Mouse (Mus musculus) hindbrain, embryonic 12.5 days (tissue): ENCODE measurements at regions not wholly inside any gene's neighbourhood (a gene's known extent, or its start where the extent isn't known, plus 50 kb on each side); places are given as distances from the start of the nearest gene placed in this dataset.

ENCODE experiments used
- ATAC-seq: fragments of 200-750 bp; cut with Nextera tagmentation; 2 replicates; pipeline ENCODE4 v1.8.0; 2017; ENCODE audit warnings: moderate TSS enrichment; ENCODE audit not compliant: low FRiP score
- H3K27ac ChIP-seq: fragments of 300-500 bp; sonication (generic); 2 replicates; pipeline ENCODE4 v1.5.1; 2016; ENCODE audit warnings: mild to moderate bottlenecking
- H3K27me3 ChIP-seq: fragments of 300-500 bp; sonication (generic); 2 replicates; pipeline ENCODE4 v1.6.1; 2016; ENCODE audit warnings: mild to moderate bottlenecking
- H3K36me3 ChIP-seq: fragments of 300-500 bp; sonication (generic); 2 replicates; pipeline ENCODE4 v1.6.1; 2016; ENCODE audit warnings: mild to moderate bottlenecking
- H3K4me1 ChIP-seq: fragments of 300-500 bp; sonication (generic); 2 replicates; pipeline ENCODE4 v1.6.1; 2016
- H3K4me2 ChIP-seq: fragments of 300-500 bp; sonication (generic); replicated peaks from 2 replicates; pipeline ENCODE4 v1.6.1; 2016; ENCODE audit warnings: mild to moderate bottlenecking
- H3K4me3 ChIP-seq: fragments of 300-500 bp; sonication (generic); 2 replicates; pipeline ENCODE4 v1.5.1; 2016; ENCODE audit warnings: mild to moderate bottlenecking
- H3K9ac ChIP-seq: fragments of 300-500 bp; sonication (generic); 2 replicates; pipeline ENCODE4 v1.6.1; 2016; ENCODE audit warnings: mild to moderate bottlenecking, moderate library complexity
- H3K9me3 ChIP-seq: fragments of 300-500 bp; sonication (generic); replicated peaks from 2 replicates; pipeline ENCODE4 v1.6.1; 2016; ENCODE audit warnings: mild to moderate bottlenecking
- WGBS: fragments of 180-500 bp; shearing (Covaris S2); methylation state at CpG from one replicate; pipeline ENCODE4 v1.1.7; 2016; 5-methylcytosine and 5-hydroxymethylcytosine counted together

DNA sequence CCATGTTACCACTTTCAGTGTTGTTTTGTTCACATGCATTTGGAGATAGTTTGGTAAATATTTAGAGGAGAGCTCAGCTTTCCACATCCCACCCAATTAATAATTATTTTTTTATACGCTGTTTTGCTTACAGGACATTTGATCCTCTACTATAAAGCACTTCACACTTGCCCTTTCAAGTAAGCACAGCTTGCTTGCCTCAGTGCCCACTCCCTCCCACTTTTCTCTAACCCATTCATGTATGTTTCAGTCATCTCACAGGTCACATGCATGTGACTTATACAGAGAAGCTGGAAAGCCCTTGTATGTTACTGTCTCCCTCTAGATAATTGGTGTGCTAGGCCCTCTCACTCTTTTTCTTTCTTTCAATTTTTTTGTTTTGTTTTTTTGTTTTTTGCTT, 252.0 kb downstream of the Tfec start:
- Histone ChIP-seq H3K4me3 (no peak overlapping the region), H3K4me1 (no peaks in the 10 kb centered on the region), H3K9me3 (no peaks in the 10 kb centered on the region), H3K9ac (no peak overlapping the region), H3K36me3 (no peaks in the 10 kb centered on the region), H3K4me2 (no peak overlapping the region), H3K27ac (no peak overlapping the region), H3K27me3 (no peaks in the 10 kb centered on the region)
- no peak for ATAC-seq
- WGBS = 95% methylated on average over 1 of the region's 1 CpGs

DNA sequence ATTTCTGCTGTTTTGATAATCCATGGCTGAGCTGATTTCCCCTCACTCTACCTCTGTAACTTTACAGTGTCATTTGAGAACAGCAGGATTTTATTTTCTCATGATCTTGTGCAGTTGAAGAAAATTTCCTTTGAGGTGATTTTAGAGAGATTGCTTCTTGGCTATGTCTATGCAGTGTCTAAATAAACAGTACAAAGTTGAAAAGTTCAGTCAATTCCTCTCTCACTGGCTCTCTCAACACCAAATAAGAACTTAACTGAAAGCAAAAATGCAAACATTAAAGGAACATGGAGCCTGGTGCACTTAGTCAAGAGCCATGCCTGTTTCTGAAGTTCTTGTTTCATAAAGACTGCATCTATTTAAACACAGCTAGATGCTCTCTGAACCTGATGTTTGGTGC, 254.7 kb downstream of the Tfec start:
- Histone ChIP-seq H3K4me2 (no peak overlapping the region), H3K27ac (no peak overlapping the region), H3K36me3 (no peaks in the 10 kb centered on the region), H3K9me3 (no peaks in the 10 kb centered on the region), H3K4me3 (no peak overlapping the region), H3K4me1 (no peaks in the 10 kb centered on the region), H3K9ac (no peak overlapping the region), H3K27me3 (no peaks in the 10 kb centered on the region)
- no peak for ATAC-seq

DNA sequence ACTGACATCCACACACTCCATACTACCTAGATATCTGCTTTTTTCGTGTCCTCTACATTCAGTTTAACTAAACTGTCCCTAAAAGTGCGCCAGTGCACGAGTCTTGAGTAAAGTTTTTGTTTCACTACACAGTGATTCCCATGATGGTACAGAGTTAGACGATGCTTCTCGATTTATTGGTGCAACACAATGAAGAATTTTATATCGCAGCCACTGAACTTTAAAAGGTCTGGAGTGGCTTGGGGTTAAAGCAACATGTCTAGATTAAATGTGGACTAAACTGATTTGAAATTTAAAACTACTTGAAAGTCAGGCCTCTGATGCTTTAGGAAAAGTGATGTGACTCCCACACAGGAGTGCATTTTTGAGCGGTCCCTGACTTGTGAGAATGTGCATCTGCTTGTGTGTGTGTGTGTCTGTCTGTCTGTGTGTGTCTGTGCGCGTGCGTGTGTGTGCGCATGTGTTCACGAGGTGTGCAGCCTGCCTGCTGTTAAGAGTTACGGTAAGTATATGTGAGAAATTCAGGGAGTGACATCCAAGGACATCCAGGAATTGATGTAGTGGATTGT, 261.4 kb downstream of the Tfec start:
- Histone ChIP-seq H3K4me3 (no peak overlapping the region), H3K9ac (no peak overlapping the region), H3K27ac (no peak overlapping the region), H3K4me2 (no peak overlapping the region), H3K4me1 (0 out of 2 replicates have a peak, but pooled peaks cover 2% of the 10 kb centered on the region), H3K27me3 (no peaks in the 10 kb centered on the region), H3K36me3 (no peaks in the 10 kb centered on the region), H3K9me3 (no peaks in the 10 kb centered on the region)
- ATAC-seq = no peak
- WGBS = 86% methylated on average over 13 of the region's 13 CpGs

DNA sequence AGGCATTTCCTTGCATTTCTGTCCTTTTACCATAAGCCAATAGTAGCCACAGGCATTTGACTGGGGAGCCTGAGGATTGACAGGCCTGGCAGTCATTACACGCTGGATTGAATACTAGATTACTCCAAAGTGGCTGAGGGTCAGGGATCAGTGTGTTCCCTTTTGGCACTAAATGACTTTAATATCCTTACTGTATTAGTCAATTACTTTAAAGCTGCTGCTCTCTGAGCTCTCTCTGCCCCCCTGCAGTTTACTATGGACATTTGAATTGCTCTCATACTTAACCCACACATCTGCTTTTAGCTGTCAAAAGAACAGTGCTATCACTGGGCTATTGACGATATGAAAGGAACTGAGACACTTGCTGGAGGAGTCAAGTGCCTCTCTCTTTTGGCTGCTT, 262.1 kb downstream of the Tfec start:
- Histone ChIP-seq H3K36me3 (no peaks in the 10 kb centered on the region), H3K9ac (no peak overlapping the region), H3K4me1 (0 out of 2 replicates have a peak, but pooled peaks cover 2% of the 10 kb centered on the region), H3K4me3 (no peak overlapping the region), H3K9me3 (no peaks in the 10 kb centered on the region), H3K27me3 (no peaks in the 10 kb centered on the region), H3K4me2 (no peak overlapping the region), H3K27ac (no peak overlapping the region)
- ATAC-seq = peak; percentile 85
- WGBS = 26% methylated on average over 2 of the region's 2 CpGs

DNA sequence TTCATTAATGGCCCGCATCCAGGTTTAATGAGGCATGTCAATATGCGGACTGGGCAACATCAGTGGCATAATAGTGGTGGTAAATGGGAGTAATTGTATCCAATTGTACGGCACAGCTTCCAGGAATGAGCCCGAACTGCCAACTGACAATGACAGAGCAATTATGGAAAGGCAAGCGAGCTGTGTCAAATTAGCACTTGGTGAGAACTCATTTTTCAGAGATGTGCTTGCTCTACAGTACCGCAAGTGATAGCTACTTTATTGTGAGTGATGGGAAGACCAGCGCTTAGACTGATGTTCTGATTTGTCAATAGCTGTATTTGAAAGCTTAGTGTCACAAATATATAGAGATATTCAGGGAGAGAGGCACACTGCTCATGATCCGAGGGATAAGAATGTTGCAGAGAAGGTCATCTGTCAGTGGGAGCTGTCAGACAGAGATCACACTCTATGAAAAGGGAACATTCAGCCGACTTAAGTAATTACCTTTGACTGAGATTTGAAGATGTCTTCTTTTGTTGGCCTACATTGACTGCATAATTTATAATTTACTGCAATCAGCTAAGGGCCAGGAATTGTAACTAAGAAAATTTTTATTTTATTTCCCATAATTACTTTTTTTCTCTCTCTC, 290.7 kb downstream of the Tfec start:
- Histone ChIP-seq H3K4me2 (no peak overlapping the region), H3K36me3 (no peaks in the 10 kb centered on the region), H3K27ac (no peak overlapping the region), H3K27me3 (no peaks in the 10 kb centered on the region), H3K9me3 (no peaks in the 10 kb centered on the region), H3K4me3 (no peak overlapping the region), H3K9ac (no peak overlapping the region), H3K4me1 (peaks cover 6% of the 10 kb centered on the region; the same call in 1 of the 2 replicates)
- 31% methylated on average over 9 of the region's 9 CpGs for WGBS
- peak; percentile 93 for ATAC-seq

DNA sequence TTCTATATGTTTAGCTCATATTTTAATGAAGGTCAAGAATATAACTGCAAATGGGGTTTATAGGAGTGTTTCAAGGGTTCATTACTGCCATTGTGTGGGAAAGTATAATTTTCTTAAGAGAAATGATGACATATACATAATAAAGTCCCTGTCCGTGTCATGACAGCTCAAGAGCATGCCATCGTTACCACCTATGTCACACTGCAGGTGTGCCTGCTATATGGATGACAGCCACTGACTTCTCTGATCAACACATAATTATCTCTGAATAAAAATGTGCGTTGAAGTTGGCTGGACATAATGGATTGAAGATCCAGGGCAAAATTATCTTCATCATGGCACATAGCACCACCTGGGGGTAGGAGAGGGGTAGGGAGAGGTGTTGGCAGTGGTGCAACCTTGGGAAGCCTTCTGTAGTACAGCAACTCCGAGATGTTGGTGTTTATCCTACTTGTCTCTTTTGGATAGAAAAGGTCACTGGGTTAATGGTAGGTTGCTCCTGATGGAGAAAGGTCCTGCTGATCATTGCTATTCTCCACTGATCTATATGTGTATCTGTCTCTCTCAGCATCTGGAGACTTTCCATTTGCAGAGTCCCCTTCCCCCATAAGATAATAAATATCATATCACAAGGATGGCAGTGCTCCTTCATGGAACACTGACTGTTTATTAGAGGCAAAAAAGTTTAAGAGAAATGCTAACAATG, 291.4 kb downstream of the Tfec start:
- peaks cover 6% of the 10 kb centered on the region; the same call in 1 of the 2 replicates for H3K4me1 ChIP-seq
- ATAC-seq = peak; percentile 86
- 61% methylated on average over 4 of the region's 4 CpGs for WGBS

DNA sequence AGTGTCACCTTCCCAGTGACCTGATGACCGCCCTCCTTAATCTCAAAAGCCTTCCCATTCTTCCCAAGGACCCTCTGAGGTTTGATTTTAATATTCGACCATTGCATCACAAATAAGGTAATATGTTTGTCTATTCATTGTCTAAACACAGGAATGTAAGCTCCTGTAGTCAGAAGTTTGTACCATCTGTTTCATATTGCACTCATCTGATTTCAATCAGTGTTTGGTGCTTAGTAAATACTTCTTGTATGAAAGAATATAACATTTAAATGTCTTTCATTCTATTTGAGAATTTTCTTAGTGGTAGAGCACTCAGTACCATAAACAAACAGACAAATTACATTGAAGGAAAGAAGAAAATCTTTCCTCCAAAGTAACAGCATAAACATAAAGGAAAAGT, 305.8 kb downstream of the Tfec start:
- H3K4me3 ChIP-seq = no peak overlapping the region
- H3K9ac ChIP-seq = no peak overlapping the region
- H3K36me3 ChIP-seq = no peaks in the 10 kb centered on the region
- no peak overlapping the region for H3K4me2 ChIP-seq
- no peak for ATAC-seq
- H3K4me1 ChIP-seq = no peaks in the 10 kb centered on the region
- H3K27ac ChIP-seq = no peak overlapping the region
- WGBS = 77% methylated on average over 2 of the region's 2 CpGs
- no peaks in the 10 kb centered on the region for H3K27me3 ChIP-seq
- H3K9me3 ChIP-seq = no peaks in the 10 kb centered on the region

More for the DNA sequence above, 291.4 kb downstream of the Tfec start:
- H3K4me2 ChIP-seq = no peak overlapping the region
- H3K9me3 ChIP-seq = no peaks in the 10 kb centered on the region
- H3K27me3 ChIP-seq = no peaks in the 10 kb centered on the region
- H3K9ac ChIP-seq = no peak overlapping the region
- H3K27ac ChIP-seq = no peak overlapping the region
- no peaks in the 10 kb centered on the region for H3K36me3 ChIP-seq
- no peak overlapping the region for H3K4me3 ChIP-seq

DNA sequence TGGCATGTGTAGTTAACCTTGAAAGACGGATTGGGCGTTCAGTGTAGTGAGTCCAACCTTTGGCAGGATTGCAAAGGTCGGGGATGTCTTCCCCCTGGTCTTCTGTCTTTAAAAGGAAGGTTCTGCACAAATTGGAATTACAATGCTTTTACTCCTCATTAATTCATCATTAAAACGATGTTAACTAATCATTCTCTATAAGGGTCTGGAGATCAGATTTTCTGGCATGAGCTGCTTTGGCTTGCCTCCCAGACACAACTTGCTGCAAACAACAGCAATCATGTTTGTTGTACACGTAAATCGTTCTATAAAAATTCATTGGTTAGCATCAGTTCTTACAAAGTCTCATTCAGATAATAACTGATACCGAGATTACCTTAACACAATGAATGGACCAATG, 315.9 kb downstream of the Tfec start:
- 78% methylated on average over 7 of the region's 7 CpGs for WGBS

DNA sequence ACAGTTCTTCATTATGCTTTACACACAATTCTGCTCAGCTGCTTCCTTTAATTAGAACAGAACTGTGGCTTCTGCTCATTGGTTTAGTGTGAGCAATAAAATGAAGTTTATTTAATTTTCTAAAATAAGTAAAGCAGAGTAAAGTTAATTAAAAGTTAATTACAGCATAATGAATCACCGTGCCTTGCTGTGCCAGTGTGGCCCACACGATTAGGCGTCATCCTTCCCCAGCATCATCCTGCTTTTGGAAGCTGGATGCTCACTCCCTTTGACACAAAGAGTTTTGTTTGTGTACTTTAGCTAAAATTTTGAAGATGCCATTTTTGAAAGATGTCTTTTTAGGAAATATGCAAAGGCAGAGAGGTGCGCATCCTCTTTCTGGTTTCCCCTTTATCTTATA, 316.4 kb downstream of the Tfec start:
- H3K9me3 ChIP-seq = no peaks in the 10 kb centered on the region
- 88% methylated on average over 4 of the region's 4 CpGs for WGBS
- H3K4me2 ChIP-seq = no peak overlapping the region
- no peaks in the 10 kb centered on the region for H3K36me3 ChIP-seq
- H3K27ac ChIP-seq = no peak overlapping the region
- no peak for ATAC-seq
- no peak overlapping the region for H3K9ac ChIP-seq
- H3K4me3 ChIP-seq = no peak overlapping the region
- H3K4me1 ChIP-seq = no peaks in the 10 kb centered on the region
- H3K27me3 ChIP-seq = no peaks in the 10 kb centered on the region

More for the DNA sequence above, 315.9 kb downstream of the Tfec start:
- H3K9ac ChIP-seq = no peak overlapping the region
- H3K9me3 ChIP-seq = no peaks in the 10 kb centered on the region
- H3K4me3 ChIP-seq = no peak overlapping the region
- no peak overlapping the region for H3K4me2 ChIP-seq
- ATAC-seq = no peak
- H3K27ac ChIP-seq = no peak overlapping the region
- H3K36me3 ChIP-seq = no peaks in the 10 kb centered on the region
- no peaks in the 10 kb centered on the region for H3K4me1 ChIP-seq
- no peaks in the 10 kb centered on the region for H3K27me3 ChIP-seq

DNA sequence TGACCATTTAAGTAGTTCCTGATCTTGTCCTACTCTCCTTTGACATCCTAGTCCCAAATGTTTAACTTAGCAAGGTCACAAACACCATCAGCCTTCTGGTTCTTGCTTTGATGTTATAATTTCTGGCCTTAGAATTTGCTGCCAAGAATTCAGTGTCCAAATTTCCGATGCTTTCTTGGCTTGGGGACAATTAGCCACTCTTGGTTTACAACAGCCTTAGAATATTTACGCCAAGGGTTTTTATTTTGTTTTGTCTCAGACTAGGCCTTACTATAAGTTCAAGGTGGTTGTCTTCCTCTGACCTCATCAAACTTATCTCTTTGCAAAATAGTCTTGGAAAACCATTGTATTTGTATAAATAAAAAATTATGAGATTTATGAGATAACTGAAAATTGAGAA, 322.4 kb downstream of the Tfec start:
- no peaks in the 10 kb centered on the region for H3K4me1 ChIP-seq
- no peak overlapping the region for H3K9ac ChIP-seq
- no peak overlapping the region for H3K27ac ChIP-seq
- ATAC-seq = no peak
- H3K27me3 ChIP-seq = no peaks in the 10 kb centered on the region
- no peak overlapping the region for H3K4me3 ChIP-seq
- H3K4me2 ChIP-seq = no peak overlapping the region
- 89% methylated on average over 2 of the region's 2 CpGs for WGBS
- no peaks in the 10 kb centered on the region for H3K36me3 ChIP-seq
- no peaks in the 10 kb centered on the region for H3K9me3 ChIP-seq

DNA sequence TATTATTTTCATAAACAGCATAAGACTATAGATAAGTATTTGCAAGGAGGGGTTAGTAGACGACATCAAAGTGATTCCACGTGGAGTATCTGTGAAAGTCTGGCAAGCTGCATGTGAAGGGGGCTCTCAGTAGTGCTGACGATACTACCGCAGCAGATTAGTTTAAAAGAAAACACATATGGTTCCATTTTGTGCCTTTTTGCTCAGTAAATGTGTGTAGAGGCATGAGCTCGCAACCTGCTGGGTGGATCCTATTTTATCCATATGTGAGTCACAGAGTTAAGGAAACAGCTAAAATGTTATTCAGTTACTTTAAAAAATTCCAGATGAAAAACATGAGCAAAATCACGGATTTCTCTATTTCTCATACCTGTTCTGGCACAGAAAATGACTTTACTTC, 325.4 kb downstream of the Tfec start:
- 73% methylated on average over 6 of the region's 6 CpGs for WGBS
- Histone ChIP-seq H3K4me2 (no peak overlapping the region), H3K27me3 (no peaks in the 10 kb centered on the region), H3K4me1 (no peaks in the 10 kb centered on the region), H3K27ac (no peak overlapping the region), H3K4me3 (no peak overlapping the region), H3K9ac (no peak overlapping the region), H3K9me3 (no peaks in the 10 kb centered on the region), H3K36me3 (no peaks in the 10 kb centered on the region)
- no peak for ATAC-seq

DNA sequence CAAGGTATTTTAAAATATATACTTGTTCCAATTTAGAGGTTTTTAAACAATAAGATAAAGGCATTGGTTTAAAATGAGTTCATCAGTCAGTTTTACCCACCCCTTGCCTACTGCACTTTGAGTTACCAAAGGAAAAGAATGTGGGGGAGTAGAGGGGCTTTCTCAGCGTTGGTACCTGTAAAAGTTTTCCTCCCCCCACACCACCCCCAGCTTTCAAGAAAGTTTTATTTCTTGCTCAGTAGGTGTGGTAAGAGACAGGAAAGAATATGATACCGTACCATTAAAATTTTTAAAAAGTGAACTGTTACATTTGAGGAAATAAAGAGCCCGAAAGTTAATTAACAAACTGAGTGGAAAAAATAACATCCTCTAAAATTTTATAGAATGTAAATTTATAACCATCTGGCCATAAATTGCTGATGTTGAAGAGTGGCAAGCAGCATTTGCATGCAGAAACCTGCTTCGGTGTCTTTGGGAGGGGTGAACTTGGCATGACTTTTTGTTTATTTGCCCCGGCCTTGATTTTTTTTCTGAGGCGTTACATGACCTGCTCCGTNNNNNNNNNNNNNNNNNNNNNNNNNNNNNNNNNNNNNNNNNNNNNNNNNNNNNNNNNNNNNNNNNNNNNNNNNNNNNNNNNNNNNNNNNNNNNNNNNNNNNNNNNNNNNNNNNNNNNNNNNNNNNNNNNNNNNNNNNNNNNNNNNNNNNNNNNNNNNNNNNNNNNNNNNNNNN, 346.1 kb downstream of the Tfec start:
- Histone ChIP-seq H3K27me3 (no peaks in the 10 kb centered on the region), H3K9me3 (no peaks in the 10 kb centered on the region), H3K4me2 (no peak overlapping the region), H3K4me1 (0 out of 2 replicates have a peak, but pooled peaks cover 2% of the 10 kb centered on the region), H3K36me3 (no peaks in the 10 kb centered on the region), H3K27ac (no peak overlapping the region), H3K4me3 (no peak overlapping the region), H3K9ac (no peak overlapping the region)
- WGBS = 52% methylated on average over 7 of the region's 7 CpGs
- ATAC-seq = no peak
